Mouse (Mus musculus) 3T3-L1 (cell line): ENCODE data around the gene Desi1.

Source experiments
- DNase-seq: peaks from one replicate; pipeline ENCODE4 v3.0.0-alpha.2; 2015; ENCODE audit warnings: low read depth, low spot score

Gene Desi1

GRCm38 (mm10) chr15:81966062-81966829 is 67.4 kb downstream of the Desi1 start:
- DNase-seq: no peak

GRCm38 (mm10) chr15:81964980-81965545 is 68.6 kb downstream of the Desi1 start:
- peak; percentile 93 for DNase-seq

GRCm38 (mm10) chr15:81964262-81964661 is 69.4 kb downstream of the Desi1 start:
- peak; percentile 26 for DNase-seq

GRCm38 (mm10) chr15:81961078-81961451 is 72.6 kb downstream of the Desi1 start:
- DNase-seq: no peak

GRCm38 (mm10) chr15:81960171-81961077 is 73.2 kb downstream of the Desi1 start, which contains the start of gene Pmm1:
TSS of gene Pmm1 (minus strand) at chr15:81960930.
- DNase-seq: peak; percentile 98

- no peak for DNase-seq
Observed at GRCm38 (mm10) chr15:81958906-81959305, 74.8 kb downstream of the Desi1 start.

- DNase-seq: no peak
Observed at GRCm38 (mm10) chr15:81957598-81957997, 76.1 kb downstream of the Desi1 start.

GRCm38 (mm10) chr15:81956457-81956856 is 77.2 kb downstream of the Desi1 start:
- DNase-seq: peak; percentile 57

GRCm38 (mm10) chr15:81955414-81955813 is 78.2 kb downstream of the Desi1 start:
- no peak for DNase-seq

- DNase-seq: no peak
Observed at GRCm38 (mm10) chr15:81954716-81955115, 78.9 kb downstream of the Desi1 start.

GRCm38 (mm10) chr15:81954151-81954583 is 79.5 kb downstream of the Desi1 start:
- DNase-seq: no peak

GRCm38 (mm10) chr15:81952310-81952709 is 81.4 kb downstream of the Desi1 start:
- DNase-seq: no peak

GRCm38 (mm10) chr15:81951159-81951558 is 82.5 kb downstream of the Desi1 start:
- DNase-seq: no peak

GRCm38 (mm10) chr15:81950716-81951115 is 82.9 kb downstream of the Desi1 start:
- DNase-seq: no peak

- no peak for DNase-seq
Observed at GRCm38 (mm10) chr15:81949476-81950131, 84.1 kb downstream of the Desi1 start.

GRCm38 (mm10) chr15:81949076-81949475 is 84.6 kb downstream of the Desi1 start:
- no peak for DNase-seq

- no peak for DNase-seq
Observed at GRCm38 (mm10) chr15:81943176-81943749, 90.4 kb downstream of the Desi1 start.
